Mouse (Mus musculus): ENCODE measurements around the gene Tbcd. TPM values are rescaled to one million over a fixed set of nuclear protein-coding genes. Genes with fewer than 3 reads are reported as not detected.

Gene Tbcd
- polyA plus RNA-seq (2014; fragmentation: Nextera tagmentation; extraction: Ambion mirVana), result 16.6 TPM in 2 replicates

DNA sequence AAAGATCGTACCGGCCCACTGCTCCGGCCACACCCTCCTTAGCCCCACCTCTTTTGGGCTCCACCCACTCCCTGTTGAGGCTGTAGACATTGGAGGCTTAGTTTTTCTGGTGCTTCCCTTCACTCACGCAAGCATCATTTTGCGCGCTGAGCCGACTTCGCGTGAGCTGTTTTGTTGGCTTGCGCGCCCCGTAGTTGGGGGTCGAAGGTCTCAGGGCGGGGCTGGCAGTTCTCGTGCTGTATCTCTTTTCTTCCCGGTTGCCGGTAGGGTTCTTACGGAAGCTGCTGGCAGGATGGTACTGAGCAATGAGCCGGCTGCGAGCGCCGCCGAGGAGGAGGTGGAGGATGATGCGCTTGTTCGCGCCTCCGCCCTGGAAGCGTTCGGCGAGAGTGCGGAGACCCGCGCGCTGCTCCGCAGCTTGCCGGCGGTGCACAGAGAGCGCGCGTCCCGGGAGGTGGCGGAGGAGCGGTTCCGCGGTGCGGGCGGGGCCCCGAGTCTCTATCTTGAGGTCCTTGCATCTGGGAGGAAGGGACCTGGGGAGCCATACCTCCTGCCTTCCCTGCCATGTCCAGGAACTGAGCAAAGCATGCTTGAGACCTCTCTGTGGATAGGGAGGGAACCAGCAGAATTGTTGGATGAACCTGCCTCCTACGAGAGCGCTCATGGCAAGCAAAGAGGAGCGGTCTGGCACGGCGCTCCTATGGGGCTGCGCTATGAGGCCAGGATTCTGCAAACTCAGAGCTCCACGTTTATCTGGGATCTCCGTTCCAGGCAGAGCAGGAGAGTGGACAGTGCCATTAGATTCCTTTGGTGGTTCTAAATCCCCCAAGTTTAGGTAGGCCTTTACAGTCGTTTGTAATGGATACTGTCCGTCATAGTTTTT, at the start of gene Tbcd:
TSS of gene Tbcd (plus strand) at position 197 of the 883 bp plus-strand sequence.
- peak; percentile 90 for ATAC-seq (ENCODE audit: insufficient number of reproducible peaks, insufficient read depth, low FRiP score, low read depth)
- Histone ChIP-seq H3K4me2 (ENCODE audit: low read length) (peak within 1 kb of the TSS; percentile 77), H3K27ac (replicated peaks in 1 of 2; ENCODE audit: control insufficient read depth in 1 of 2, insufficient read depth in 1 of 2, low read depth in 2 of 2, low read length in 2 of 2) (peak within 1 kb of the TSS; percentile 26 to 43; a peak in 3 of 4 replicates), H3K4me1 (ENCODE audit: control insufficient read depth in 2 of 2, insufficient read depth in 2 of 2, low read length in 2 of 2) (peaks cover 2 to 7% of the 10 kb centered on the region in 2 experiments; a peak in 2 of 4 replicates), H3K9me3 (ENCODE audit: control insufficient read depth, low read length) (no peaks in the 10 kb centered on the region), H3K4me3 (ENCODE audit: control insufficient read depth in 1 of 2, insufficient read depth in 1 of 2, low read depth in 1 of 2, low read length in 2 of 2) (peak within 1 kb of the TSS; percentile 75 to 78), H3K9ac (ENCODE audit: low read length) (peak within 1 kb of the TSS; percentile 74), H3K27me3 (ENCODE audit: control insufficient read depth, insufficient read depth, low read length) (no peaks in the 10 kb centered on the region), H3K36me3 (ENCODE audit: control insufficient read depth, insufficient read depth, low read length) (peaks cover 6% of the 10 kb centered on the region)
- WGBS, result under 1% methylated on average over 58 of the region's 58 CpGs

DNA sequence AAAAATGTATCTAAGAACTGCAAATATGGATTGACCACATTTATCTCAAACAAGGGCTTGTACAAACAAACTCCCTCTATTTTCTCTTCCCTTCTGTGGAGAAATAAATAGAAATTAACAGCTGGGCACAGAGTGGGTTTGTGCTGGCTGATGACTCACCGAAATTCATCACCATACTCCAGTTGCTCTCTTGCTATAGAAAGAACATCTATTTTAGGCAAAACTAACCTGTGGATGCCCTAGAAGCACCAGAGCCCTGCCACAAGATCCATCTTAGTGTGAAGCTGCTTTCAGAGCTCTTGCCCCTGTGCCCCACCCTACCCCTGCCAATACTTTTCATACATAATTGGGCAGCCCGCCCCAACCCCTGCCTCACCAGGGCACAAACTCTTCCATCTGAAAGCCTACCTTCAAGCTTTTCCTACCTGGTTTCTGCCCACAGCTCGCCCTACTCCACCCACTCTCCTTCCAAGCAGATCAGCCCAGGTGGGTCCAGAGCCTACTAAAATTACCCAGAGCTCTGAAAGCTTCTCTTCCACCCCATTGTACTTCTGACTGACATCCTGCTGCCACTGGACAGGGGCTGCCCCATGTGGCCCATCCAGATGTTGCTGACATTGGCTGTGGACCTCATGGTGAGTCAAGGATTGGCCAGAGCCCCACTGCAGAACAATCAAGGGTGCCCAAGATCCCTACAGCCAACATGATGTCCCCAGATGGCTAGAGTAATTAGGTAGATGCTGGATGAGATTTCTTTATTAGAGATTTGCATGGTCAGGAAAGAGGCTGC, 44.2 kb upstream of the Tbcd start:
- Histone ChIP-seq H3K4me1 (ENCODE audit: control insufficient read depth in 2 of 2, insufficient read depth in 2 of 2, low read length in 2 of 2) (no peaks in the 10 kb centered on the region), H3K4me3 (ENCODE audit: control insufficient read depth in 1 of 2, insufficient read depth in 1 of 2, low read depth in 1 of 2, low read length in 2 of 2) (no peak overlapping the region), H3K9ac (ENCODE audit: low read length) (no peak overlapping the region), H3K27ac (replicated peaks in 1 of 2; ENCODE audit: control insufficient read depth in 1 of 2, insufficient read depth in 1 of 2, low read depth in 2 of 2, low read length in 2 of 2) (no peak overlapping the region), H3K36me3 (ENCODE audit: control insufficient read depth, insufficient read depth, low read length) (no peaks in the 10 kb centered on the region), H3K4me2 (ENCODE audit: low read length) (no peak overlapping the region), H3K27me3 (ENCODE audit: control insufficient read depth, insufficient read depth, low read length) (no peaks in the 10 kb centered on the region), H3K9me3 (ENCODE audit: control insufficient read depth, low read length) (no peaks in the 10 kb centered on the region)
- no peak for ATAC-seq (ENCODE audit: insufficient number of reproducible peaks, insufficient read depth, low FRiP score, low read depth)
- WGBS, result 62% methylated on average over 3 of the region's 3 CpGs

DNA sequence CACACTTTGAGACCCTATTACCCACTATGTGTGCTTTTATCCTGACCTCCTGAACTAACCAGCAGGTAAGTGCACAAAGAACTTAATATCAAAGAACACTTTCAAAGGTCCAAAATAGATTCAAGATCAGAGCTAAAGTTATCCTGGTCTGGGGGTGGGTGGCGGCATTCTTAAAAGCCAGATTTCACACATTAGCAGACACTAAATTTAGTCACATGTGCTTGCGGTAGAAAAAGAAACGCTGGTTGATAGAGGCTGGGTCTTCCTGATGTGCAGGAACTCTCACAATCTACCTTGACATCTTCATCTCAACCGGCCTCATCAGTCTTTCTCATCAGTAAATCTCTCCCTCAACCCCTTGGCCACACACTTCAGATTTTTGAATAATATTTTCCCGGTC, 37.0 kb upstream of the Tbcd start:
- Histone ChIP-seq H3K27ac (replicated peaks in 1 of 2; ENCODE audit: control insufficient read depth in 1 of 2, insufficient read depth in 1 of 2, low read depth in 2 of 2, low read length in 2 of 2) (no peak overlapping the region), H3K27me3 (ENCODE audit: control insufficient read depth, insufficient read depth, low read length) (no peaks in the 10 kb centered on the region), H3K4me1 (ENCODE audit: control insufficient read depth in 2 of 2, insufficient read depth in 2 of 2, low read length in 2 of 2) (peaks cover 0 to 10% of the 10 kb centered on the region in 2 experiments; a peak in 2 of 4 replicates), H3K9ac (ENCODE audit: low read length) (no peak overlapping the region), H3K9me3 (ENCODE audit: control insufficient read depth, low read length) (no peaks in the 10 kb centered on the region), H3K4me3 (ENCODE audit: control insufficient read depth in 1 of 2, insufficient read depth in 1 of 2, low read depth in 1 of 2, low read length in 2 of 2) (no peak overlapping the region), H3K36me3 (ENCODE audit: control insufficient read depth, insufficient read depth, low read length) (no peaks in the 10 kb centered on the region), H3K4me2 (ENCODE audit: low read length) (no peak overlapping the region)
- WGBS, result 55% methylated on average over 5 of the region's 5 CpGs
- no peak for ATAC-seq (ENCODE audit: insufficient number of reproducible peaks, insufficient read depth, low FRiP score, low read depth)

DNA sequence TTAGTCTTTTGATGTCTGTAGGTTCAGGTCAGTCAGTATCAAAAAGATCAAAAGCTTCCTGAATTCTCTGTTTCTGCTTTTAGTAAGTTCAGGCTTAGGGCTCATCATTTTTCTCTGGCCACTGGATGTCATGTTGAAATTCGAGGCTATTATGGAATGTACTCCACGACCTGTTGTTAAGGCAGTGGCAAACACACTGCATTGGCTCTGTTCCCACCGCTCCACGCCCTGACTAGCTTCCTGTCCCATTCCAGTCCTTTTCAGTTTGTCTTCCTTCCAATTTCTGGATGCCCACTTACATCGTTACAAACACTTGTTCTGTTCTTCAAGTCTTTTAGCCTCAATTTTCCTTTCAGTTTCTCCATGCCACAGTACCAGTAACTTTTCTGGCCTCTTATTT, 36.4 kb upstream of the Tbcd start:
- no peaks in the 10 kb centered on the region for H3K9me3 ChIP-seq (ENCODE audit: control insufficient read depth, low read length)
- WGBS, result 58% methylated on average over 5 of the region's 5 CpGs
- no peak overlapping the region for H3K27ac ChIP-seq (replicated peaks in 1 of 2; ENCODE audit: control insufficient read depth in 1 of 2, insufficient read depth in 1 of 2, low read depth in 2 of 2, low read length in 2 of 2)
- no peak overlapping the region for H3K4me3 ChIP-seq (ENCODE audit: control insufficient read depth in 1 of 2, insufficient read depth in 1 of 2, low read depth in 1 of 2, low read length in 2 of 2)
- peaks cover 0 to 10% of the 10 kb centered on the region in 2 experiments; a peak in 2 of 4 replicates for H3K4me1 ChIP-seq (ENCODE audit: control insufficient read depth in 2 of 2, insufficient read depth in 2 of 2, low read length in 2 of 2)
- H3K36me3 ChIP-seq (ENCODE audit: control insufficient read depth, insufficient read depth, low read length), result no peaks in the 10 kb centered on the region
- no peak for ATAC-seq (ENCODE audit: insufficient number of reproducible peaks, insufficient read depth, low FRiP score, low read depth)
- H3K4me2 ChIP-seq (ENCODE audit: low read length), result no peak overlapping the region
- H3K27me3 ChIP-seq (ENCODE audit: control insufficient read depth, insufficient read depth, low read length), result no peaks in the 10 kb centered on the region
- no peak overlapping the region for H3K9ac ChIP-seq (ENCODE audit: low read length)

DNA sequence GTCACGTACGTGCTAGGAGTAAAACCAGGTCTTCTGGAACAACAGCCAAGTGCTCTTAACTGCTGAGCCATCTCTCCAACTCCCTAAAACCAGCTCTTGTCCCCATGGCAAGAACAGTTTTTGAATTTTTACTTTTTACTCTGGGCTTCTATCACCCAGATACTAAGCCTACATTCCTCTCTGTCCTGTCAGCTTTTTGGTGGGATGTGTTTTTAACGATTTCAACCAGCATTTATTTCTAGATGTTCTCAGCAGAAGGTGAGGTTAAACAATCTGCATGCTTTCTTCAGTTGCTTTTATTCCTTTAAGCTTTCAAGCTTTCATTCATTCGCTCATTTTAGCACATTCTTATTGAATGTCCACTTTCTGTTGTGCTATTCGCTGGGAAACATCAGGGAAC, 33.8 kb upstream of the Tbcd start:
- Histone ChIP-seq H3K27me3 (ENCODE audit: control insufficient read depth, insufficient read depth, low read length) (no peaks in the 10 kb centered on the region), H3K9ac (ENCODE audit: low read length) (no peak overlapping the region), H3K4me2 (ENCODE audit: low read length) (no peak overlapping the region), H3K4me1 (ENCODE audit: control insufficient read depth in 2 of 2, insufficient read depth in 2 of 2, low read length in 2 of 2) (peaks cover 5 to 23% of the 10 kb centered on the region in 2 experiments; a peak in 3 of 4 replicates), H3K27ac (replicated peaks in 1 of 2; ENCODE audit: control insufficient read depth in 1 of 2, insufficient read depth in 1 of 2, low read depth in 2 of 2, low read length in 2 of 2) (no peak overlapping the region), H3K9me3 (ENCODE audit: control insufficient read depth, low read length) (no peaks in the 10 kb centered on the region), H3K4me3 (ENCODE audit: control insufficient read depth in 1 of 2, insufficient read depth in 1 of 2, low read depth in 1 of 2, low read length in 2 of 2) (no peak overlapping the region), H3K36me3 (ENCODE audit: control insufficient read depth, insufficient read depth, low read length) (no peaks in the 10 kb centered on the region)
- 78% methylated on average over 5 of the region's 5 CpGs for WGBS
- no peak for ATAC-seq (ENCODE audit: insufficient number of reproducible peaks, insufficient read depth, low FRiP score, low read depth)

DNA sequence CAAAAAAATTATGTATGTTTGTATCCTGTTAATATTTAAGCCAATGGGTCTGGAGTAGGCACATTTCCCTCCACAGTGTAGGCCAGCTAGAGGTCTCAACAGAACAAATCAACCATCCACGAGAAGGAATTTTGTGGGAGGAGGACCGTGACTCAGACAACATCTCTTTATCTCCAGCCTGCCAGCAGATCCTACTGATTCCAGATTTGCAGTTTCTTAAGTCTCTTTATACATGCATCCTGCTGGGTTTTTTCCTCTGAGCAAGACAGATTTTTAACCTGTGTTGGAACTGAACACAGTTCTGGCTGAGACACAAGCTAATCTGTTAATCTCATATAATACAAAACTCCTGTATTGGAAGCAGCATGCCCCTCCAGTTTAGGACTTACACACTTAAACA, 32.8 kb upstream of the Tbcd start:
- 69% methylated on average over 2 of the region's 2 CpGs for WGBS
- peaks cover 5 to 23% of the 10 kb centered on the region in 2 experiments; a peak in 3 of 4 replicates for H3K4me1 ChIP-seq (ENCODE audit: control insufficient read depth in 2 of 2, insufficient read depth in 2 of 2, low read length in 2 of 2)
- H3K36me3 ChIP-seq (ENCODE audit: control insufficient read depth, insufficient read depth, low read length), result no peaks in the 10 kb centered on the region
- H3K27ac ChIP-seq (replicated peaks in 1 of 2; ENCODE audit: control insufficient read depth in 1 of 2, insufficient read depth in 1 of 2, low read depth in 2 of 2, low read length in 2 of 2), result no peak overlapping the region
- H3K9ac ChIP-seq (ENCODE audit: low read length), result no peak overlapping the region
- no peaks in the 10 kb centered on the region for H3K9me3 ChIP-seq (ENCODE audit: control insufficient read depth, low read length)
- H3K4me2 ChIP-seq (ENCODE audit: low read length), result no peak overlapping the region
- ATAC-seq (ENCODE audit: insufficient number of reproducible peaks, insufficient read depth, low FRiP score, low read depth), result no peak
- H3K27me3 ChIP-seq (ENCODE audit: control insufficient read depth, insufficient read depth, low read length), result no peaks in the 10 kb centered on the region
- no peak overlapping the region for H3K4me3 ChIP-seq (ENCODE audit: control insufficient read depth in 1 of 2, insufficient read depth in 1 of 2, low read depth in 1 of 2, low read length in 2 of 2)

DNA sequence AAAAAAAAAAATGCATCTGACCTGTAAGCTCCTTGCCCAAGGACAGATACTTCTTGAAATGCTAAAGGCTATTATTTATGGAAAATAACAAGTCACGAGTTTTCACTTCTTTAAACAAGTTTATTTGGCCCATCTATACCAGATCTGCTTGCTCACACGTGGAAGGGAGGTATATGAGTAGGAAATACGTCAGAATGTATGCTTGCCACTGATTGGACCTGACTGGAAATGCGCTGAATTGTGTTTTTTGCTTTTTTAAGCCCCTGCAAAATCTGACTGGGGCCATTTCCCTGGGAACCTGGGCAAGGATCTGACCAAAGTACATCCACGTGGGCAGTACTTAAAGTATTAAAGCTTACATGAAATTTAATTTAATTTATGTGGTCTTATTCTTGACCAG, 31.4 kb upstream of the Tbcd start:
- H3K9ac ChIP-seq (ENCODE audit: low read length), result peak overlapping the region; percentile 66; the same call in 1 of the 2 replicates
- no peaks in the 10 kb centered on the region for H3K9me3 ChIP-seq (ENCODE audit: control insufficient read depth, low read length)
- H3K27me3 ChIP-seq (ENCODE audit: control insufficient read depth, insufficient read depth, low read length), result no peaks in the 10 kb centered on the region
- peak overlapping the region; percentile 80 for H3K4me2 ChIP-seq (ENCODE audit: low read length)
- peak overlapping the region in 1 of 2 experiments; percentile 82; a peak in 2 of 4 replicates for H3K27ac ChIP-seq (replicated peaks in 1 of 2; ENCODE audit: control insufficient read depth in 1 of 2, insufficient read depth in 1 of 2, low read depth in 2 of 2, low read length in 2 of 2)
- 50% methylated on average over 5 of the region's 5 CpGs for WGBS
- H3K4me1 ChIP-seq (ENCODE audit: control insufficient read depth in 2 of 2, insufficient read depth in 2 of 2, low read length in 2 of 2), result peaks cover 5 to 16% of the 10 kb centered on the region in 2 experiments; a peak in 3 of 4 replicates
- H3K36me3 ChIP-seq (ENCODE audit: control insufficient read depth, insufficient read depth, low read length), result no peaks in the 10 kb centered on the region
- no peak for ATAC-seq (ENCODE audit: insufficient number of reproducible peaks, insufficient read depth, low FRiP score, low read depth)
- H3K4me3 ChIP-seq (ENCODE audit: control insufficient read depth in 1 of 2, insufficient read depth in 1 of 2, low read depth in 1 of 2, low read length in 2 of 2), result peak overlapping the region in 1 of 2 experiments; percentile 85; a peak in 2 of 4 replicates
